Mouse (Mus musculus) heart, postnatal 0 days (tissue): ENCODE results near the gene Ufc1.
A peak's percentile ranks its signal among the peaks of the same experiment; 100 is the strongest.

Experiments used
- CTCF ChIP-seq: IDR thresholded peaks from 2 replicates; pipeline ENCODE4 v1.5.1; 2016; ENCODE audit warnings: antibody characterized with exemption, control low read depth, low read depth
- EP300 ChIP-seq: IDR thresholded peaks from 2 replicates; pipeline ENCODE4 v1.6.1; 2016; ENCODE audit warnings: antibody characterized with exemption, low read depth

DNA sequence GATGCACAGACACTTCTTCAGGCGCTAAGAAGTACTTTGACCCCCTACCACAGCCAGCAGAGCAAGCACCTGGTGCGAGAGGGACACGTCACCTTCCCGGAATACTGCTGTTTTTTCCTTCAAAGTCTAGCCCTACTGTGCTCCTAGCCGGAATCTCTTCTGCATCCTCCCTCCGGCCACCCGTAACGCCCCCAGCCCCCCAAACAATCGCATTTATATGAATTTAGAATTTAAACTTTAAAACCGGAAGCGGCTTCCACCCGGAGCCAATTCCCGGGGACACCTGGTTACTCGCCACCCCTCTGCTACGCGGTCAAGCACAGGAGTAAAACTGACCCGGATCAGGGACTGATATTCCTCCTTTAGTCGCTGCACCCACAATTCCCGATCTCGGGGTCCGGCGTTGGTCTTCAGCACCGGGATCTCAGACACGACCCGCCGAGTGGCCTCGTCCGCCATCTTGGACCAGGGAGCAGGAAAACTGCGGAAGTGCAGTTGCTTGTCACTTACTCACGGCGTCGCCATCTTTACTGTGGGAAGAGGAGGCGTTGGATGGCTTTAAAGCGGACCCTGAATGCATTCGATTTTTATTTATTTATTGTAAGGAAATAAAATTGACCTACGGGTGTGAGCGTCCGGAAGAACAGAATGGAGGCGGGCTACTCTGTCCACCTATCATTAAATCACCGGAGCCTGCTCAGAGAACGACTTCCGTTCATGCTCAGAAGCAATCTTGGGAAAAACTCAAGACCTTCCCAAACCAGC lies at the start of gene Ufc1:
- 0 out of 2 replicates have a peak, but pooled peaks have one; percentile 47 for TF ChIP-seq EP300
- no peak for TF ChIP-seq CTCF
